Comparison of ENCODE assay signal across 9 mouse cellular contexts in the genomic region with DNA sequence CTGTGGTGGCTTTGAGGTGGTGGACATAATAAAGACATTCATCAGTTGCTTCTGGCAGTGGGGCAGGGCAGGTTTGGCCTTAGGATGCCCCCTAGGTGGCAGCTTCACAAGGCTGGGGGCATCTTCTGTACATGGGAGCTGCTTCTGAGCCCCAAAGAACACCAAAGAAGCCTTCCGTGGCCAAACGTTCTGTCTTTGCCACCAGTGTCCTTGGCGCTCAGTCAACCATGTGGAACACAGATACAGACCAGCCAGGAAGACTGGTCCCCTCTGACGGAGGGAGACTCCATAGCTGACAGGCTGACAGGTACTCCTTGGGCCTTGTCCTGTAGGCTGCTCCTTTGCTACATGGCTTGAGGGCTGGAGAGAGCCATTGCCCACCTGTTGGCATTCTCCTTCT.
"Had no signal": no experiment of that assay in that cellular context is flagged by ENCODE, and none has a peak within 500 bp of the region (broad histone marks: within the 10 kb centered on the region; RNA-seq: fewer than 3 reads in every experiment).

No protein-coding gene starts in this region.

- H3K27ac ChIP-seq: liver, embryonic 14.5 days; midbrain, embryonic 13.5 days; neural tube, embryonic 15.5 days; stomach, postnatal 0 days had no signal

- H3K9ac ChIP-seq: limb, embryonic 13.5 days; liver, embryonic 14.5 days; midbrain, embryonic 13.5 days; neural tube, embryonic 15.5 days had no signal

- H3K27me3 ChIP-seq: limb, embryonic 13.5 days; neural tube, embryonic 15.5 days had no signal

- DNase-seq: kidney, adult 8-10 months; lung, adult 18-20 months; thymus, postnatal 4 days had no signal

- ATAC-seq: midbrain, embryonic 13.5 days had no signal

- H3K36me3 ChIP-seq: limb, embryonic 13.5 days; midbrain, embryonic 13.5 days; neural tube, embryonic 15.5 days had no signal

- H3K9me3 ChIP-seq: limb, embryonic 13.5 days; midbrain, embryonic 13.5 days; neural tube, embryonic 15.5 days had no signal

- H3K4me2 ChIP-seq: limb, embryonic 13.5 days; midbrain, embryonic 13.5 days; neural tube, embryonic 15.5 days had no signal

- H3K4me3 ChIP-seq: limb, embryonic 13.5 days; midbrain, embryonic 13.5 days; myocyte; neural tube, embryonic 15.5 days had no signal
